Mouse (Mus musculus) heart, embryonic 15.5 days (tissue): ENCODE measurements around the gene Car1. TPM values are rescaled to one million over a fixed set of nuclear protein-coding genes. Genes with fewer than 3 reads are reported as not detected.

Experiments used
- ATAC-seq: fragments of 200-750 bp; cut with Nextera tagmentation; replicated peaks from 2 replicates; pipeline ENCODE4 v1.8.0; 2017; ENCODE audit warnings: low read depth, moderate TSS enrichment; ENCODE audit not compliant: insufficient number of reproducible peaks, insufficient read depth, low FRiP score
- H3K27ac ChIP-seq: fragments of 300-500 bp; sonication (generic); 2 replicates; pipeline ENCODE4 v1.5.1; 2015; ENCODE audit warnings: mild to moderate bottlenecking, inconsistent platforms
- H3K27me3 ChIP-seq: fragments of 300-500 bp; sonication (generic); 2 replicates; pipeline ENCODE4 v1.6.1; 2015; ENCODE audit warnings: inconsistent platforms
- H3K36me3 ChIP-seq: fragments of 300-500 bp; sonication (generic); 2 replicates; pipeline ENCODE4 v1.6.1; 2015; ENCODE audit warnings: mild to moderate bottlenecking, inconsistent platforms
- H3K4me1 ChIP-seq: fragments of 300-500 bp; sonication (generic); replicated peaks from 2 replicates; pipeline ENCODE4 v1.6.1; 2015; ENCODE audit warnings: inconsistent platforms
- H3K4me2 ChIP-seq: fragments of 300-500 bp; sonication (generic); 2 replicates; pipeline ENCODE4 v1.6.1; 2015; ENCODE audit warnings: inconsistent platforms, mild to moderate bottlenecking, moderate library complexity
- H3K4me3 ChIP-seq: fragments of 300-500 bp; sonication (generic); 2 replicates; pipeline ENCODE4 v1.5.1; 2015; ENCODE audit warnings: mild to moderate bottlenecking, inconsistent platforms
- H3K9ac ChIP-seq: fragments of 300-500 bp; sonication (generic); 2 replicates; pipeline ENCODE4 v1.6.1; 2015; ENCODE audit warnings: mild to moderate bottlenecking, inconsistent platforms
- H3K9me3 ChIP-seq: fragments of 300-500 bp; sonication (generic); replicated peaks from 2 replicates; pipeline ENCODE4 v1.6.1; 2016; ENCODE audit warnings: inconsistent platforms
- whole genome bisulfite sequencing: fragments of 180-500 bp; shearing (Covaris S2); methylation state at CpG from one replicate; pipeline ENCODE4 v1.1.7; 2015; ENCODE audit warnings: mixed read lengths; 5-methylcytosine and 5-hydroxymethylcytosine counted together
- polyA plus RNA-seq: library from polyadenylated mRNA; unstranded; fragments of >200 nt; fragmentation: Nextera tagmentation; extraction: Ambion mirVana; gene quantifications from 2 replicates; pipeline ENCODE4 v1.2.1, GENCODE M21; 2015

Gene Car1
- polyA plus RNA-seq = 0.34 and 0.40 TPM in 2 replicates

GRCm38 (mm10) chr3:14808211-14808610 lies at the start of gene Car1:
TSS of gene Car1 (minus strand) at chr3:14808368.
- Histone ChIP-seq H3K4me3 (no peak within 1 kb of the TSS), H3K9me3 (no peaks in the 10 kb centered on the region), H3K4me1 (no peaks in the 10 kb centered on the region), H3K27ac (no peak within 1 kb of the TSS), H3K36me3 (no peaks in the 10 kb centered on the region), H3K9ac (no peak within 1 kb of the TSS), H3K27me3 (no peaks in the 10 kb centered on the region), H3K4me2 (no peak within 1 kb of the TSS)
- ATAC-seq = no peak
- WGBS = 78% methylated on average over 1 of the region's 1 CpGs

- Histone ChIP-seq H3K9me3 (no peaks in the 10 kb centered on the region), H3K36me3 (no peaks in the 10 kb centered on the region), H3K27me3 (no peaks in the 10 kb centered on the region), H3K4me3 (no peak overlapping the region), H3K4me1 (peaks cover 5% of the 10 kb centered on the region), H3K4me2 (no peak overlapping the region), H3K9ac (no peak overlapping the region), H3K27ac (no peak overlapping the region)
- WGBS = 69% methylated on average over 3 of the region's 3 CpGs
- ATAC-seq = no peak
Observed at GRCm38 (mm10) chr3:14857874-14858273, 49.7 kb upstream of the Car1 start.

GRCm38 (mm10) chr3:14854446-14854845 lies 46.3 kb upstream of the Car1 start:
- WGBS = 42% methylated on average over 1 of the region's 1 CpGs
- no peak for ATAC-seq
- H3K9me3 ChIP-seq = no peaks in the 10 kb centered on the region
- H3K9ac ChIP-seq = no peak overlapping the region
- no peak overlapping the region for H3K4me2 ChIP-seq
- no peaks in the 10 kb centered on the region for H3K4me1 ChIP-seq
- no peaks in the 10 kb centered on the region for H3K36me3 ChIP-seq
- no peak overlapping the region for H3K27ac ChIP-seq
- H3K4me3 ChIP-seq = no peak overlapping the region
- no peaks in the 10 kb centered on the region for H3K27me3 ChIP-seq

- no peak overlapping the region for H3K4me3 ChIP-seq
- no peaks in the 10 kb centered on the region for H3K36me3 ChIP-seq
- no peak overlapping the region for H3K27ac ChIP-seq
- no peaks in the 10 kb centered on the region for H3K4me1 ChIP-seq
- H3K9me3 ChIP-seq = no peaks in the 10 kb centered on the region
- no peak overlapping the region for H3K4me2 ChIP-seq
- ATAC-seq = no peak
- H3K27me3 ChIP-seq = no peaks in the 10 kb centered on the region
- 50% methylated on average over 5 of the region's 5 CpGs for WGBS
- no peak overlapping the region for H3K9ac ChIP-seq
Observed at GRCm38 (mm10) chr3:14853966-14854365, 45.8 kb upstream of the Car1 start.

- WGBS = 74% methylated on average over 2 of the region's 2 CpGs
- Histone ChIP-seq H3K9me3 (no peaks in the 10 kb centered on the region), H3K4me1 (no peaks in the 10 kb centered on the region), H3K9ac (no peak overlapping the region), H3K36me3 (no peaks in the 10 kb centered on the region), H3K27me3 (no peaks in the 10 kb centered on the region), H3K4me3 (no peak overlapping the region), H3K4me2 (no peak overlapping the region), H3K27ac (no peak overlapping the region)
- no peak for ATAC-seq
Observed at GRCm38 (mm10) chr3:14848587-14849254, 40.6 kb upstream of the Car1 start.

GRCm38 (mm10) chr3:14839466-14840118 lies 31.4 kb upstream of the Car1 start:
- Histone ChIP-seq H3K4me2 (no peak overlapping the region), H3K27ac (no peak overlapping the region), H3K36me3 (no peaks in the 10 kb centered on the region), H3K4me3 (no peak overlapping the region), H3K4me1 (no peaks in the 10 kb centered on the region), H3K9me3 (no peaks in the 10 kb centered on the region), H3K9ac (no peak overlapping the region), H3K27me3 (no peaks in the 10 kb centered on the region)
- 66% methylated on average over 3 of the region's 3 CpGs for WGBS
- no peak for ATAC-seq

- no peaks in the 10 kb centered on the region for H3K9me3 ChIP-seq
- 83% methylated on average over 1 of the region's 1 CpGs for WGBS
- no peaks in the 10 kb centered on the region for H3K27me3 ChIP-seq
- no peak overlapping the region for H3K4me2 ChIP-seq
- no peak for ATAC-seq
- H3K4me3 ChIP-seq = no peak overlapping the region
- no peak overlapping the region for H3K9ac ChIP-seq
- H3K27ac ChIP-seq = no peak overlapping the region
- H3K4me1 ChIP-seq = no peaks in the 10 kb centered on the region
- H3K36me3 ChIP-seq = no peaks in the 10 kb centered on the region
Observed at GRCm38 (mm10) chr3:14838936-14839335, 30.8 kb upstream of the Car1 start.

GRCm38 (mm10) chr3:14832766-14833165 lies 24.6 kb upstream of the Car1 start:
- Histone ChIP-seq H3K27ac (no peak overlapping the region), H3K9ac (no peak overlapping the region), H3K27me3 (no peaks in the 10 kb centered on the region), H3K9me3 (no peaks in the 10 kb centered on the region), H3K4me1 (no peaks in the 10 kb centered on the region), H3K4me3 (no peak overlapping the region), H3K4me2 (no peak overlapping the region), H3K36me3 (no peaks in the 10 kb centered on the region)
- ATAC-seq = no peak

- 64% methylated on average over 5 of the region's 5 CpGs for WGBS
- no peak overlapping the region for H3K4me2 ChIP-seq
- H3K27me3 ChIP-seq = no peaks in the 10 kb centered on the region
- H3K9me3 ChIP-seq = no peaks in the 10 kb centered on the region
- H3K36me3 ChIP-seq = no peaks in the 10 kb centered on the region
- no peaks in the 10 kb centered on the region for H3K4me1 ChIP-seq
- no peak overlapping the region for H3K4me3 ChIP-seq
- no peak for ATAC-seq
- no peak overlapping the region for H3K27ac ChIP-seq
- no peak overlapping the region for H3K9ac ChIP-seq
Observed at GRCm38 (mm10) chr3:14831219-14831835, 23.2 kb upstream of the Car1 start.

- H3K36me3 ChIP-seq = no peaks in the 10 kb centered on the region
- H3K4me3 ChIP-seq = no peak overlapping the region
- no peaks in the 10 kb centered on the region for H3K4me1 ChIP-seq
- no peaks in the 10 kb centered on the region for H3K27me3 ChIP-seq
- ATAC-seq = no peak
- H3K4me2 ChIP-seq = no peak overlapping the region
- H3K27ac ChIP-seq = no peak overlapping the region
- H3K9me3 ChIP-seq = no peaks in the 10 kb centered on the region
- no peak overlapping the region for H3K9ac ChIP-seq
Observed at GRCm38 (mm10) chr3:14828896-14829295, 20.7 kb upstream of the Car1 start.

GRCm38 (mm10) chr3:14819844-14820504 lies 11.8 kb upstream of the Car1 start:
- no peak overlapping the region for H3K4me3 ChIP-seq
- H3K36me3 ChIP-seq = no peaks in the 10 kb centered on the region
- H3K9ac ChIP-seq = no peak overlapping the region
- 65% methylated on average over 1 of the region's 1 CpGs for WGBS
- H3K9me3 ChIP-seq = no peaks in the 10 kb centered on the region
- H3K4me2 ChIP-seq = no peak overlapping the region
- H3K27me3 ChIP-seq = no peaks in the 10 kb centered on the region
- ATAC-seq = no peak
- H3K4me1 ChIP-seq = no peaks in the 10 kb centered on the region
- H3K27ac ChIP-seq = no peak overlapping the region
